Mouse (Mus musculus) bone marrow, adult 2 months (tissue): Measurements from ENCODE around the gene Peg12. TPM values are rescaled to one million over a fixed set of nuclear protein-coding genes. Genes with fewer than 3 reads are reported as not detected.

ENCODE experiments used
- H3K27ac ChIP-seq: fragments of 200-500 bp; 2 replicates; pipeline ENCODE4 v1.5.1; 2012; ENCODE audit warnings: low read depth, mild to moderate bottlenecking, control low read depth, inconsistent platforms, low read length; ENCODE audit not compliant: control insufficient read depth, poor library complexity, insufficient read depth
- H3K4me1 ChIP-seq: fragments of 200-500 bp; 2 replicates; pipeline ENCODE4 v1.6.1; 2011; ENCODE audit warnings: low read length; ENCODE audit not compliant: control insufficient read depth, insufficient read depth
- H3K4me3 ChIP-seq: fragments of 200-500 bp; replicated peaks from 2 replicates; pipeline ENCODE3; 2011; ENCODE audit warnings: mild to moderate bottlenecking, low read depth, low read length, control low read depth; ENCODE audit not compliant: control insufficient read depth
- CTCF ChIP-seq: fragments of 200-500 bp; IDR thresholded peaks from 2 replicates; pipeline ENCODE4 v1.5.1; 2011; ENCODE audit warnings: low read length, control low read depth; ENCODE audit not compliant: control insufficient read depth, insufficient read depth
- POLR2A ChIP-seq: fragments of 200-500 bp; IDR thresholded peaks from 2 replicates; pipeline ENCODE4 v1.6.1; 2011; ENCODE audit warnings: low read depth, mild to moderate bottlenecking, control low read depth, low read length, borderline replicate concordance; ENCODE audit not compliant: control insufficient read depth
- WGBS: fragments of 180-500 bp; shearing (Covaris S2); methylation state at CpG from one replicate; pipeline ENCODE4 v1.1.7; 2018; 5-methylcytosine and 5-hydroxymethylcytosine counted together
- polyA plus RNA-seq: library from polyadenylated mRNA; stranded (reverse); fragments of >200 nt; gene quantifications from 2 replicates; pipeline ENCODE4 v1.2.4, GENCODE M21; 2011; ENCODE audit warnings: low replicate concordance; ENCODE audit not compliant: missing spikeins, insufficient read depth, insufficient read length

Peg12 gene
- polyA plus RNA-seq: 0.95 and 1.1 TPM in 2 replicates

DNA sequence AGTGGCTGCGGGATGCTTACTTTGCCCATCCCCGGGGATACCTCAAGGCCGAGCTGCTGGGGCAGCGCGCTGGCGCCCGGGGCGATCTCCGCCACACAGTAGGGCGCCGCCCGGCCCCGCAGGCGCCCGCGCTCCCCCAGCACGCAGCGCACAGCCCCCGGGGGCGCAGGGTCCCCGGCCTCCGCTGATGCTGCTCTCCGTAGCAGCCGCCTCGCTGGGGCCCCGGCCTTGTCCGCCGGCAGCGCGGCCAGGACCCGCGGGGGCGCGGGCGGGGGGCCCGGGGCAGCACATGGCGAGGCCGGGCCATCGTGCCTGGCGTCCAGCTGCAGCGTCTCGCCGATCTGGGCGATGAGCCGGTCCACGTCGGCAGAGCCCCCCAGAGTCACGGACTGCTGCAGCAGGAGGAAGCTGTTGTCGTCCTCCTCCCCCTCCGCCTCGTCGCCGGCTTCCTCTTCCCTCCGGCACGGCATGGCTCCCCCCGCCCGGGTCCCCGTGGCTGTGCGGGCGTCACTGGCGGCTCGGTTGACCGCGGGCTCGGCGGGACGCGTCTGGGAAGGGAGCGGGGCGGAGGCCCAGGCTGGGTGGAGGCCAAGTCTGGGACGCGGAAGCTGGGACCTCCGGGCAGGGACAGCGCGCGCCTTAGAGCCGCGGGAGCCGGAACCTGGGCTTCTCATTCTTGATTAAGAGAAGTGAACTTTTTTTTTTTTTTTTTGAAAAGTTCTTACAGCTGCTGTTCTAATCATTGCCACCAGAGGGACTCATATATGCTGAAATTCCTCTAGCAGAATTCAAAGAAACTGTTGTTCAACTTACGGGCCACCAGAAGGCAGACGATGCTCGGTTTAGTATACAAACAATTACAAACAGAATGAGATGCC lies at the start of gene Peg12:
TSS of gene Peg12 (minus strand) at position 633 of the 878 bp plus-strand sequence.
- 22% methylated on average over 82 of the region's 82 CpGs for WGBS
- H3K27ac ChIP-seq: no peak within 1 kb of the TSS
- no peak for TF ChIP-seq POLR2A
- no peak for TF ChIP-seq CTCF

DNA sequence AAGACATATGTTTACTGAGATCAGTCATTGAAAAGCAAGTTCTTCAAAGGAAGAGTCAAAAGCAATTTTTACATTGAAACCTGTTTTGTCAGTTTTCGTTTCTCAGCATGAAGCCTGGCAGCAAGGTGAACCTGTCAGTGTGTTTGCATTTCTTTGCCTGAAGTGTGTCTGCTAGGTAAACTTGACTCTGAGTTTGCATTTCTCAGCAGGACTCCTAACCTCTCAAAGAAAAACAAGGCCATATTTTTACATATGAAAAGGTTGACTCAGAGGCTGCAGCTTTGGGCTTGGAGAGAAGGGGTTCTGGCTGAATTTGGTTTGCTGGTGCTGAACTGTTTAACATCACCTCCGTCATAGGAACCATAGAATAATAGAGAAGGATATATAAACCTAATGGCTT lies 21.8 kb upstream of the Peg12 start:
- H3K27ac ChIP-seq: no peak overlapping the region
- 20% methylated on average over 2 of the region's 2 CpGs for WGBS
- H3K4me1 ChIP-seq: no peaks in the 10 kb centered on the region
- TF ChIP-seq POLR2A (no peak), CTCF (no peak)
- H3K4me3 ChIP-seq: no peak overlapping the region

More for the DNA sequence above, at the start of gene Peg12:
- no peaks in the 10 kb centered on the region for H3K4me1 ChIP-seq
- H3K4me3 ChIP-seq: no peak within 1 kb of the TSS

DNA sequence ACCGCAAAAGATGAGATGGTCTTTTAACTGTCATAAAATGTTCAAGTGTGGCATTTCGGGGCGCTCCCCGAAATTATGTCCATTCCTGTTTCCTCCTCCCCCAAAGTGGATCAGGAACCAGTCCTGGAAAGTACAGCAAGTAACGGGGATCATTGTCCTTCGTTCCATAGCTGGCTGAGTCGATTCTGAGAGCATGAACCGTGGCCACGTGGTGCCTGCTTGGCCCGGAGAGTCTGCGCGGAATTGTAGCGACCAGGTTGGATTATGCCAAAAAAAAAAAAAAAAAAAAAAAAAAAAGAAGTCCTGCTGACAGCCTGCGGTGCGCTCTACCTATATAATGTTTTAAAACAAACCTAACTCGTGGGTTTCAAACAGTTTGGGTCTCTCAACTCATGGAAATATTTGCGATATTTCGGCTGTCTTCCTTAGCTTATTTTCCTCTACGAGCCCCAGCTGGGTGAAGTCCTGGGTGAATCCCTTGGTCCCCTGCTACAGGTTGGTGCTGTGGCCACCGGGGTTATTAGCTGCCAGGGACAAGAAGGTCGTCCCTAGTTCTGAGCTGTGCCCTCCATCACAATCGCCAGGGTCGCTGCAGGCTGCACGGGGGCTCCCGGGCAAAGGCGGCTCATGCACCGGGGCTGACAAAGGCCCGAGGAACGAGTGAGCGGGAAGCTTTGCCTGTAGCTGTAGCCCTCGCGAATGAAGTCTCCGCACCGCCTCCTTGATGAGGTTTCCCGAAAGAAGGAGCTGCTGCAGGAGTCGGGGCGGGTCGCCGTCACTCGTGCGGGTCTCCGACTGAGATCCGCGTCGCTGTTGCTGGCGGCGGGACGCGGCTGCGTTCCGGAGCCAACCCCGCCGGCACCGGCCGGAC lies 1.1 kb downstream of the Peg12 start:
- Histone ChIP-seq H3K27ac (no peak overlapping the region), H3K4me3 (no peak overlapping the region), H3K4me1 (no peaks in the 10 kb centered on the region)
- 35% methylated on average over 55 of the region's 55 CpGs for WGBS
- TF ChIP-seq CTCF: no peak
- no peak for TF ChIP-seq POLR2A

GRCm38 (mm10) chr7:62462229-62463006 lies 1.9 kb downstream of the Peg12 start:
- no peak overlapping the region for H3K4me3 ChIP-seq
- no peak overlapping the region for H3K27ac ChIP-seq
- no peak for TF ChIP-seq POLR2A
- TF ChIP-seq CTCF: no peak
- WGBS: 37% methylated on average over 13 of the region's 13 CpGs
- H3K4me1 ChIP-seq: no peaks in the 10 kb centered on the region

GRCm38 (mm10) chr7:62452353-62452752 lies 12.0 kb downstream of the Peg12 start:
- Histone ChIP-seq H3K27ac (no peak overlapping the region), H3K4me1 (no peaks in the 10 kb centered on the region), H3K4me3 (no peak overlapping the region)
- WGBS: 47% methylated on average over 2 of the region's 2 CpGs
- no peak for TF ChIP-seq CTCF
- TF ChIP-seq POLR2A: no peak

DNA sequence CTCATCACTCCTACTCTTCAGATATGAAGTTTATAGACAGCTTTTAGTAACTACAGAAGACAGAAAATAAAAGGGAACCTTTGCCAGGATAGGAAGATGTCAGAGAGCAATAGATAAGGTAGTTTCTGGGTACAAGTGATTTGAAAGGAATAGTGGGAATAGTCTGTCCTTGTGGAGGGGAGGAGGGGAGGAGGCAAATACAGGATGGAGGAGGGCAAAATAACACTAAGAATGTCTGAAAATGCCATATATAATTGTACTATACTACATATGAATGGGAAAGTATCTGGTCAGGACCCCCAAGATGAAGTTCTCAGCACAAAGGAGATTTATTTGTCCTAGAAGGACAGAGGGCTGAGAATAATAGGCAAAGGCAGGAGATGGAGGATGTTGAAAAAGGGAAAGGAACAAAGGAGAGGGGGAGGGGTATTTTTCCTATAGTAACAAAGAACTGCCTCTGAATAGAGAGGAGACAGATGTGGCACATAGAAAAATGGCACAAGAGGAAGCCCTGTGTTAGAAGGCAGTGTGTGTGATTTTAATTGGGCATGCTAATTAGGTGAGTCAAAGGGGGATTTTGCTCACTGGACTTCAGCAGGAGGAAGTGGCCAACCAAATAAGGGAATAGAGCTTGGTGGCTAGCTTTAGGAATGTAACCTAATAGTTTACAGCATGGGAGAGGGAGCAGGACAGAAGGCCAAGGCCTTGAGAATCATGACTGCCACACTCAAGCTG lies 18.7 kb downstream of the Peg12 start:
- Histone ChIP-seq H3K4me1 (no peaks in the 10 kb centered on the region), H3K27ac (no peak overlapping the region), H3K4me3 (no peak overlapping the region)
- TF ChIP-seq POLR2A (no peak), CTCF (no peak)

- TF ChIP-seq CTCF (no peak), POLR2A (no peak)
- 38% methylated on average over 2 of the region's 2 CpGs for WGBS
- H3K4me1 ChIP-seq: no peaks in the 10 kb centered on the region
- no peak overlapping the region for H3K27ac ChIP-seq
- no peak overlapping the region for H3K4me3 ChIP-seq
Observed at GRCm38 (mm10) chr7:62436394-62436793, 27.9 kb downstream of the Peg12 start.
